Mouse (Mus musculus) midbrain, embryonic 12.5 days (tissue): ENCODE data around the gene Bsx. TPM values are rescaled to one million over a fixed set of nuclear protein-coding genes. Genes with fewer than 3 reads are reported as not detected.

Source experiments
- ATAC-seq: fragments of 200-750 bp; cut with Nextera tagmentation; 2 replicates; pipeline ENCODE4 v1.8.0; 2017; ENCODE audit warnings: low read depth, moderate TSS enrichment, moderate library complexity; ENCODE audit not compliant: low FRiP score
- H3K27ac ChIP-seq: fragments of 300-500 bp; sonication (generic); replicated peaks from 2 replicates; pipeline ENCODE4 v1.5.1; 2016; ENCODE audit warnings: mild to moderate bottlenecking
- H3K27me3 ChIP-seq: fragments of 300-500 bp; sonication (generic); 2 replicates; pipeline ENCODE4 v1.6.1; 2016; ENCODE audit warnings: mild to moderate bottlenecking
- H3K36me3 ChIP-seq: fragments of 300-500 bp; sonication (generic); 2 replicates; pipeline ENCODE4 v1.6.1; 2016
- H3K4me1 ChIP-seq: fragments of 300-500 bp; sonication (generic); 2 replicates; pipeline ENCODE4 v1.6.1; 2016
- H3K4me2 ChIP-seq: fragments of 300-500 bp; sonication (generic); replicated peaks from 2 replicates; pipeline ENCODE4 v1.6.1; 2016; ENCODE audit warnings: mild to moderate bottlenecking, moderate library complexity
- H3K4me3 ChIP-seq: fragments of 300-500 bp; sonication (generic); 2 replicates; pipeline ENCODE4 v1.5.1; 2016; ENCODE audit warnings: mild to moderate bottlenecking
- H3K9ac ChIP-seq: fragments of 300-500 bp; sonication (generic); replicated peaks from 2 replicates; pipeline ENCODE4 v1.6.1; 2016; ENCODE audit warnings: mild to moderate bottlenecking, moderate library complexity
- H3K9me3 ChIP-seq: fragments of 300-500 bp; sonication (generic); 2 replicates; pipeline ENCODE4 v1.6.1; 2016; ENCODE audit warnings: mild to moderate bottlenecking
- WGBS: fragments of 180-500 bp; shearing (Covaris S2); methylation state at CpG from one replicate; pipeline ENCODE4 v1.1.7; 2016; 5-methylcytosine and 5-hydroxymethylcytosine counted together
- polyA plus RNA-seq: library from polyadenylated mRNA; unstranded; fragments of >200 nt; fragmentation: Nextera tagmentation; extraction: Ambion mirVana; gene quantifications from 2 replicates; pipeline ENCODE4 v1.2.1, GENCODE M21; 2016

The Bsx gene
- polyA plus RNA-seq, 1 experiment from 2014 or later, result 1.2 TPM

- no peak for ATAC-seq
- no peak overlapping the region for H3K27ac ChIP-seq
- peaks cover 84% of the 10 kb centered on the region for H3K27me3 ChIP-seq
- H3K4me3 ChIP-seq, result no peak overlapping the region
- H3K9ac ChIP-seq, result no peak overlapping the region
- WGBS, result 7% methylated on average over 8 of the region's 8 CpGs
- peak overlapping the region; percentile 50 for H3K4me2 ChIP-seq
- no peaks in the 10 kb centered on the region for H3K9me3 ChIP-seq
- H3K36me3 ChIP-seq, result no peaks in the 10 kb centered on the region
- H3K4me1 ChIP-seq, result peaks cover 16% of the 10 kb centered on the region; the same call in 1 of the 2 replicates
Measured at GRCm38 (mm10) chr9:40872156-40872478, 1.8 kb upstream of the Bsx start.

GRCm38 (mm10) chr9:40874961-40875360 lies 1.0 kb downstream of the Bsx start:
- no peak overlapping the region for H3K4me3 ChIP-seq
- H3K27ac ChIP-seq, result no peak overlapping the region
- H3K27me3 ChIP-seq, result peaks cover 96% of the 10 kb centered on the region
- H3K36me3 ChIP-seq, result no peaks in the 10 kb centered on the region
- H3K4me1 ChIP-seq, result peaks cover 32% of the 10 kb centered on the region
- H3K9me3 ChIP-seq, result no peaks in the 10 kb centered on the region
- no peak overlapping the region for H3K9ac ChIP-seq
- no peak overlapping the region for H3K4me2 ChIP-seq
- 2% methylated on average over 4 of the region's 4 CpGs for WGBS
- ATAC-seq, result no peak

GRCm38 (mm10) chr9:40875431-40875830 lies 1.5 kb downstream of the Bsx start:
- Histone ChIP-seq H3K9me3 (no peaks in the 10 kb centered on the region), H3K4me2 (no peak overlapping the region), H3K27ac (no peak overlapping the region), H3K27me3 (peaks cover 96% of the 10 kb centered on the region), H3K4me1 (peaks cover 32% of the 10 kb centered on the region), H3K4me3 (no peak overlapping the region), H3K36me3 (no peaks in the 10 kb centered on the region), H3K9ac (no peak overlapping the region)
- 1% methylated on average over 17 of the region's 17 CpGs for WGBS
- ATAC-seq, result no peak

GRCm38 (mm10) chr9:40876164-40876563 lies 2.2 kb downstream of the Bsx start:
- Histone ChIP-seq H3K4me3 (0 out of 2 replicates have a peak overlapping the region, but pooled peaks have one; percentile 5), H3K4me1 (peaks cover 32% of the 10 kb centered on the region), H3K9ac (no peak overlapping the region), H3K27ac (no peak overlapping the region), H3K9me3 (no peaks in the 10 kb centered on the region), H3K4me2 (no peak overlapping the region), H3K36me3 (no peaks in the 10 kb centered on the region), H3K27me3 (peaks cover 98% of the 10 kb centered on the region)
- WGBS, result under 1% methylated on average over 29 of the region's 29 CpGs
- ATAC-seq, result no peak

DNA sequence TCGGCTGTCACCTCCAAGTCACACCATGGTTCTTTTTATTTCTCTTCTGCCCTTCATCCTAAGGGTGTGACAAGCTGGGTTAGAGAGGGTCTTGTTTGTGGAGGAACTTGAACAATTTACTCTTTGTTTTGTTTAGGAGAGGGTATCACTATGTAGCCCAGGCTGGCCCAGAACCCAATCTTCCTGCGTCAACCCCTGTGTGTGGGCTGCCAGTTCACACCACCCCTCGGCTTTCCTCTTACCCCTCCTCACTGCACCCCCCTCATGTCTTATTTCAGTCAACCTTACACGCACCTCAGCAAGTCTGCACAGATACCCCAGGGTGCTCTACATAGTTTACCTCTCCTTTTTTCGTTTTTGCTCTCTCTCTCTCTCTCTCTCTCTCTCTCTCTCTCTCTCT lies 2.8 kb downstream of the Bsx start:
- 4% methylated on average over 5 of the region's 5 CpGs for WGBS
- Histone ChIP-seq H3K9ac (no peak overlapping the region), H3K4me1 (peaks cover 28% of the 10 kb centered on the region), H3K27ac (no peak overlapping the region), H3K4me3 (no peak overlapping the region), H3K36me3 (no peaks in the 10 kb centered on the region), H3K27me3 (peaks cover 98% of the 10 kb centered on the region), H3K4me2 (no peak overlapping the region), H3K9me3 (no peaks in the 10 kb centered on the region)
- no peak for ATAC-seq

- H3K4me2 ChIP-seq, result peak overlapping the region; percentile 36
- WGBS, result under 1% methylated on average over 42 of the region's 42 CpGs
- H3K27ac ChIP-seq, result no peak overlapping the region
- H3K4me1 ChIP-seq, result peaks cover 23% of the 10 kb centered on the region
- H3K36me3 ChIP-seq, result no peaks in the 10 kb centered on the region
- ATAC-seq, result no peak
- H3K27me3 ChIP-seq, result peaks cover 96% of the 10 kb centered on the region
- H3K9me3 ChIP-seq, result no peaks in the 10 kb centered on the region
- H3K4me3 ChIP-seq, result peak overlapping the region; percentile 28
- H3K9ac ChIP-seq, result 0 out of 2 replicates have a peak overlapping the region, but pooled peaks have one; percentile 4
Measured at GRCm38 (mm10) chr9:40877146-40877880, 3.4 kb downstream of the Bsx start.

DNA sequence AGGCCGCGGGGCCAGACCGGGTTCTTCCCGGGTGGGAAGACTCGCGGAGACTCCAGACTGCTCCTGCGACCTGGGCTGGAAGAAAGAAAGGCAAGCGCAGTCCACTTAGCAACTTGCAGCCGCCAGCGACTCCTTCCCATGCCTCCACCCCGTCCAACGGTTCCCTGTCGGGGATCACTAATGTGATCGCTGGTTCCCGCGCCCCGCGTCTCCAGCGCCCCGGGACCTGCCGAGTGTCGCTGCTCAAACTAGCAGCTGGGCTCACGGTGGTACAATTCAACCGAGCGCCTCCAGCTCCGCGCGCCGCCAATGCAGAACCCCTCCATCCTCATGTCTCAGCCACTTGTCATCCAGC lies 3.9 kb downstream of the Bsx start:
- WGBS, result 1% methylated on average over 26 of the region's 29 CpGs
- Histone ChIP-seq H3K4me3 (peak overlapping the region; percentile 28), H3K27ac (no peak overlapping the region), H3K4me2 (peak overlapping the region; percentile 36), H3K4me1 (peaks cover 23% of the 10 kb centered on the region), H3K36me3 (no peaks in the 10 kb centered on the region), H3K9me3 (no peaks in the 10 kb centered on the region), H3K9ac (0 out of 2 replicates have a peak overlapping the region, but pooled peaks have one; percentile 4), H3K27me3 (peaks cover 96% of the 10 kb centered on the region)
- ATAC-seq, result peak; percentile 52; the same call in 1 of the 2 replicates

DNA sequence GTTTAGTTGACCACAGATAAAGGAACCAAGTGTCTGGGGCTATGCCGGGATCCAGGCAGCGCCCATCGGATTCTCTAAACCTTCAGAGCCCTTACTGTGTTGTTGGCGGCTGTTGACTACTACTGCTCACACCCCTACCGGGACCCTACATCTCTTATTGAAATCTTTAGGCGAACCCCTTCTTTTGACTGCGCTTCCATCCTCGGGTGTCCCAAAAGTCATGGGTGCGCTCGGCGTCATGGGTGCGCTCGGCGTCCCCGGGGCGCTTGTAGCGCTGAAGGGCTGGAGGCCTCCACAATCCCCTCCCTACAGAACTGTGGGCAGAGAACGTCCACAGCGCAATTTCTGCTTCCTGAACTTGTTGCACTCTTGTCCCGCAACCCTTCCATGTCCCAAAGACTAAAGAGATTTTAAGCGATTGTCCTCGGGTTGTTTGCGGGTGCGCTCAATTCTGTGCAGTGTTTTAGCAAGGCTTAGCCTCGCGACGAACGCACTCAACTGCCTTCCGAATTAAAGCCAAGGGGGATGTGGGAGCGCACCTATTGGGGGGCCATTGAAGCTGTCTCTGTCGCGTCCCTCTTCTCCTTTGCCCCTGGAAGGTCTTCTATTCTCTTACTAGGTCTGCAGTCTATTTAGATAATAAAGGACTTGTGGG lies 4.5 kb downstream of the Bsx start:
- Histone ChIP-seq H3K4me1 (peaks cover 23% of the 10 kb centered on the region), H3K27me3 (peaks cover 97% of the 10 kb centered on the region), H3K9me3 (no peaks in the 10 kb centered on the region), H3K36me3 (no peaks in the 10 kb centered on the region), H3K4me2 (peak overlapping the region; percentile 36; the same call in 1 of the 2 replicates), H3K4me3 (no peak overlapping the region), H3K9ac (no peak overlapping the region), H3K27ac (no peak overlapping the region)
- ATAC-seq, result no peak
- WGBS, result under 1% methylated on average over 32 of the region's 32 CpGs

GRCm38 (mm10) chr9:40878998-40879397 lies 5.1 kb downstream of the Bsx start:
- H3K4me2 ChIP-seq, result no peak overlapping the region
- ATAC-seq, result no peak
- no peaks in the 10 kb centered on the region for H3K36me3 ChIP-seq
- H3K4me3 ChIP-seq, result no peak overlapping the region
- no peak overlapping the region for H3K27ac ChIP-seq
- H3K27me3 ChIP-seq, result peaks cover 95% of the 10 kb centered on the region
- no peaks in the 10 kb centered on the region for H3K9me3 ChIP-seq
- no peak overlapping the region for H3K9ac ChIP-seq
- WGBS, result under 1% methylated on average over 14 of the region's 14 CpGs
- peaks cover 17% of the 10 kb centered on the region for H3K4me1 ChIP-seq

DNA sequence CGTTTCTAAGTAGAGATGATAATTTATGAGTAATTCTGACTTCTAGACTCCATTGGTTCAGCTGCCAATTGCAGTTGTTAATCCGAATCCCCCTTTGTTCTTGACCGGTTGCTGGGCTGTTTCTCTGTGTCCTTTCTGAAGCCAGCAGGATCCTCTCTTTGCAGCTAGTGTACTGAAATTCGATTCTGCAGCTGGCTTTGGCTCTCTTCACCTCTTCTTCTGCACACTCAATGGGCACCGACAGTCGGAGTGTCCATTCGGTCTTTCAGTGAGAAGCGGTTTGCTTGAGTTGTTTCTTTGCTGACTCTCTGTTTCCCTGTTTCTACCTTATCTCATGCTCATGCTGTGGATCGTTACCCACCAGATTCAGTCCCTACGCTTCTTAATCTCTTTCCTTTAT lies 11.7 kb downstream of the Bsx start:
- Histone ChIP-seq H3K4me3 (peak overlapping the region; percentile 12; the same call in 1 of the 2 replicates), H3K9ac (no peak overlapping the region), H3K27ac (no peak overlapping the region), H3K4me2 (peak overlapping the region; percentile 37), H3K9me3 (no peaks in the 10 kb centered on the region), H3K36me3 (no peaks in the 10 kb centered on the region), H3K27me3 (peaks cover 83% of the 10 kb centered on the region), H3K4me1 (peaks cover 9% of the 10 kb centered on the region; the same call in 1 of the 2 replicates)
- no peak for ATAC-seq
- whole genome bisulfite sequencing, result 18% methylated on average over 10 of the region's 10 CpGs

DNA sequence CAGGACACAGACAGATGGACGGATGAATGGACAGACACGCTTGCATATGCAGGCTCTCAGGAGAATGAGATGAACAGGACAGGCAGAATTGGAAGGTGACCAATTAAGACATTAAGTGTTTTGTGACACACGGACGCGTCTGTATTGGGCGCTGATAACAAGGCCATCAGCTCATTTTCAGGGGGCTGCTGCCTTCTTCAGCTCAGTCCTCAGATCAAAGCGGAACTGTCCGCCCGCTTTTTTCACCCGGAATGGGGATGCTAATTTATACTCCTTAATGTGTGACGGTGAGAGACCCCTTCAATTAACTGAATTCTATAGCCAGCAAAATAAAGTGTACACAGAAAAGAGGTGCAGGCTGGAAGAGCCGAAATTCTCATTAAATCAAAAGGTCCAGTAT lies 15.5 kb downstream of the Bsx start:
- WGBS, result 19% methylated on average over 12 of the region's 12 CpGs
- H3K27ac ChIP-seq, result no peak overlapping the region
- H3K4me1 ChIP-seq, result peaks cover 9% of the 10 kb centered on the region; the same call in 1 of the 2 replicates
- peaks cover 68% of the 10 kb centered on the region for H3K27me3 ChIP-seq
- ATAC-seq, result no peak
- H3K4me3 ChIP-seq, result no peak overlapping the region
- no peak overlapping the region for H3K9ac ChIP-seq
- no peaks in the 10 kb centered on the region for H3K9me3 ChIP-seq
- H3K4me2 ChIP-seq, result no peak overlapping the region
- H3K36me3 ChIP-seq, result no peaks in the 10 kb centered on the region

GRCm38 (mm10) chr9:40892456-40892855 lies 18.5 kb downstream of the Bsx start:
- Histone ChIP-seq H3K9ac (no peak overlapping the region), H3K4me3 (no peak overlapping the region), H3K36me3 (no peaks in the 10 kb centered on the region), H3K9me3 (no peaks in the 10 kb centered on the region), H3K4me1 (no peaks in the 10 kb centered on the region), H3K27me3 (peaks cover 54% of the 10 kb centered on the region), H3K4me2 (no peak overlapping the region), H3K27ac (no peak overlapping the region)
- ATAC-seq, result no peak
- WGBS, result 83% methylated on average over 6 of the region's 6 CpGs
